Mouse (Mus musculus): Measurements from ENCODE around the gene Acot3.

Acot3 gene

DNA sequence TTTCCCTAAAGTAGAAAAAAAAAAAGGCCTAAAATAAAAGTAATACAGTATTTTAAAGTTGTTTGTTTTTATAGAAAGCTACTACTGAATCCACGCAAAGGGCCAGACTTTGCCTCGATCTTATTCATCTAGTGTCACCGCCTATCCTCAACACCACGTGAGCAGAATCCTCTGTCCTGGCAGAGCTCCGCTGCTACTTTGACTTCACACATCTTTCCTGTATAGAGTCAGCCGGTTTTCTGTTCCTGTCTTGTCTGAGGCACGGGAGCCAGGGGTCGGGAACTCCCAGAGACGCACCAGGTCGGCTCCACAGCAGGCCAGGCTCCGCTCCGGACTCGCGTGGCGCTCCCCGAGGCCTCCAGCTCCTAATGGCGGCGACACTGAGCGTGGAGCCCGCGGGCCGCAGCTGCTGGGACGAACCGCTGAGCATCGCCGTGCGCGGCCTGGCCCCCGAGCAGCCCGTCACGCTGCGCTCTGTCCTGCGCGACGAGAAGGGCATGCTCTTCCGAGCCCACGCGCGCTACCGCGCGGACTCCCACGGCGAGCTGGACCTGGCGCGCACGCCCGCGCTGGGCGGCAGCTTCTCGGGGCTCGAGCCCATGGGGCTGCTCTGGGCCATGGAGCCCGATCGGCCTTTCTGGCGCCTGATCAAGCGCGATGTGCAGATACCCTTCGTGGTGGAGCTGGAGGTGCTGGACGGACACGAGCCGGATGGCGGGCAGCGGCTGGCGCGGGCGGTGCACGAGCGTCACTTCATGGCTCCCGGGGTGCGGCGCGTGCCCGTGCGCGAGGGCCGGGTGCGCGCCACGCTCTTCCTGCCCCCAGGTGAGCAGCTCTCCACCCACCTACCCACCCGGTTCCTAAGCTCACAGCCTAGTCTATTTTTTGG lies 48.9 kb downstream of the Acot3 start, which contains the start of gene Acot6:
Gene Acot6 (plus strand): TSS at position 51 of the 889 bp plus-strand sequence.
- peak; percentile 59 for DNase-seq (ENCODE audit: extremely low spot score)

DNA sequence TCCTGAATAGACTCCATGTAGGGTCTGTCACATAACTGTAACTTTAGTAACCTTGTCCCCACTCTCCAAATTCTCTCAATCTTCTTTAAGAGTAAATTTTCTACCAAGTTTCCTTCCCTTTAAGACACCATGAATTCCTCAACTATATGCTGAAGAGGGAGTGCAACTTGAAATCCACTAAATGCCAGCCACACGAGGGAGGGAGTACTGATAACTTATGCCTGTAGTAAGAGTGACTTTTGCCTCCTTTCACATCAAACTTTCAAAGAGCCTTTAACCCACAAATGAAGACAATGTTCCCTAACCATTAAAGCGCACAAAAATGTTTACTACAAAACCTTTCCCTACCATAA lies 49.5 kb downstream of the Acot3 start:
- DNase-seq (ENCODE audit: extremely low spot score) = peak; percentile 8

DNA sequence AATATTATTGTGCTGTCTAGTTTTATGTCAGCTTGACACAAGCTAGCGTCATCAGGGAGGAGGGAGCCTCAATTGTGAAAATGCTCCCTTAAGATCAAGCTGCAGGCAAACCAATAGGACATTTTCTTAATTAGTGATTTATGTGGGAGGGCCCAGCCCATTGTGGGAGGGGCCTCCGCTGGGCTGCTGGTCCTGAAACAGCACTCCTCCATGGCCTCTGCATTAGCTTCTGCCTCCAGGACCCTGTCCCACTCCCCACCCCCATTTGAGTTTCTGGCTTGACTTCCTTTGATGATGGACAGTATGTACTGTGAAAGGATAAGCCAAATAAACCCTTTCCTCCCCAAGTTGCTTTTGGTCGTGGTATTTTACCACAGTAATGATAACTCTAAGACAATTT lies 55.1 kb downstream of the Acot3 start:
- no peak for DNase-seq (ENCODE audit: extremely low spot score)

DNA sequence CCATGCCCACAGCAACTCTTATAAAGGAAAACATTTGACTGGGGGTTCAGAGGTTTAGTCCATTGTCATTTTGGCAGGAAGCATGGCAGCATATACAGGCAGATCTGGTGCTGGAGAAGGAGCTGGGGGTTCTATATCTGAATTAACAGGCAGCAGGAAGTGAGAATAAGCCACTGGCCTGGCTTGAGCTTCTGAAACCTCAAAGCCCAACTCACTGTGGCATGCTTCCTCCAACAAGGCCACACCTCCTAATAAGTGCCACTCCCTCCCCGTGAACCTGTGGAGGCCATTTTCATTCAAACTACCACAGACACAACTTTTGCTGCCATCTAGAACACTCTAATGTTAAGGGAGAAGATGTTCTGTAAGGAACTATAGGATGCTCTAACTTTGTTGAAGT lies 55.7 kb downstream of the Acot3 start:
- no peak for DNase-seq (ENCODE audit: extremely low spot score)

DNA sequence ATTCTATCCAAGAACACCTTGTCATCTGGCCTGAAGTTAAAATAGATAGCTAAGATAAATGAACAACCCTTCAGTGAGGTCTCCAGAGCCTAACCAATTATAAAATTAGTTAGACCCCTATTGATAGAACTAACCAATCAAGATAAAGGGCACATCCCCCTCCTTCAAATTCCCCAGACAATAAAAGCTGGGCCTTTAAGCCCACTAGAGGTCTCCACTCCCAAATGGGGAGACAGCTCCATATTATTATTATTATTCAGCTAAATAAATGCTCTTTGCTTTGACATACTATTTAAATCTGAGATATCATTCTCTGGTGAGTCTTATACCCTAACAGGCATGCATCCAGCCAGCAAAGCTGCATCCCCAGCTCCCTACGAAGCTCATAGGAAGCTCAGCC lies 58.0 kb downstream of the Acot3 start:
- no peak for DNase-seq (ENCODE audit: extremely low spot score)
